Mouse (Mus musculus) heart, adult 2 months (tissue): Measurements from ENCODE around the gene Eprs. TPM values are rescaled to one million over a fixed set of nuclear protein-coding genes. Genes with fewer than 3 reads are reported as not detected.

Experiments used
- DNase-seq, 2 experiments: peaks; one replicate each; pipeline ENCODE4 v3.0.0; 2021
- H3K27ac ChIP-seq: fragments of 200-600 bp; 2 replicates; pipeline ENCODE4 v1.8.1; 2022
- H3K27me3 ChIP-seq: fragments of 200-500 bp; 2 replicates; pipeline ENCODE4 v1.6.1; 2012; ENCODE audit warnings: mild to moderate bottlenecking, low read length, inconsistent platforms, mixed read lengths; ENCODE audit not compliant: control insufficient read depth, insufficient read depth
- H3K36me3 ChIP-seq: fragments of 200-500 bp; 2 replicates; pipeline ENCODE4 v1.6.1; 2012; ENCODE audit warnings: low read length, inconsistent platforms; ENCODE audit not compliant: control insufficient read depth, insufficient read depth
- H3K4me1 ChIP-seq: fragments of 200-500 bp; 2 replicates; pipeline ENCODE4 v1.6.1; 2011; ENCODE audit warnings: low read length; ENCODE audit not compliant: control insufficient read depth, insufficient read depth
- H3K4me3 ChIP-seq: fragments of 200-600 bp; 2 replicates; pipeline ENCODE4 v1.8.1; 2022
- H3K79me2 ChIP-seq: fragments of 200-500 bp; replicated peaks from 2 replicates; pipeline ENCODE4 v1.6.1; 2012; ENCODE audit warnings: mild to moderate bottlenecking, inconsistent platforms, low read length, moderate library complexity, mixed read lengths; ENCODE audit not compliant: control insufficient read depth, insufficient read depth
- H3K9ac ChIP-seq: fragments of 200-500 bp; 2 replicates; pipeline ENCODE4 v1.6.1; 2012; ENCODE audit warnings: low read depth, mild to moderate bottlenecking, control low read depth, inconsistent platforms, low read length, mixed read lengths
- CTCF ChIP-seq: fragments of 200-600 bp; IDR thresholded peaks from 2 replicates; pipeline ENCODE4 v1.8.1; 2022; ENCODE audit warnings: antibody characterized with exemption, mild to moderate bottlenecking, moderate library complexity
- EP300 ChIP-seq: fragments of 200-500 bp; IDR thresholded peaks from 2 replicates; pipeline ENCODE4 v1.6.1; 2011; ENCODE audit warnings: low read depth, low read length, control low read depth; ENCODE audit not compliant: insufficient read depth
- POLR2A ChIP-seq: fragments of 200-500 bp; IDR thresholded peaks from 2 replicates; pipeline ENCODE4 v1.6.1; 2011; ENCODE audit warnings: mild to moderate bottlenecking, low read depth, low read length, control low read depth; ENCODE audit not compliant: insufficient read depth
- WGBS: fragments of 180-500 bp; shearing (Covaris S2); methylation state at CpG from one replicate; pipeline ENCODE4 v1.1.7; 2018; 5-methylcytosine and 5-hydroxymethylcytosine counted together
- intact Hi-C: fragments of 180-260 bp; cut with DNase I; formaldehyde crosslinking; loops from one replicate; pipeline ENCODE4 v1.15.1; 2025
- polyA plus RNA-seq: library from polyadenylated mRNA; depleted of rRNA; stranded (reverse); fragments of >200 nt; gene quantifications from 2 replicates; pipeline ENCODE4 v1.2.3, GENCODE M21; 2012
- total RNA-seq, 2 experiments: library from RNA; stranded (reverse); gene quantifications; 2 replicates each; pipeline ENCODE4 v1.2.3; 2021

Gene Eprs
- total and polyA plus RNA-seq, 3 experiments: 11.0 to 85.2 (median 63.9) TPM

- Histone ChIP-seq H3K79me2 (no peaks in the 10 kb centered on the region), H3K9ac (no peak overlapping the region), H3K4me3 (no peak overlapping the region), H3K36me3 (no peaks in the 10 kb centered on the region), H3K27ac (no peak overlapping the region), H3K4me1 (no peaks in the 10 kb centered on the region), H3K27me3 (no peaks in the 10 kb centered on the region)
- no peak for DNase-seq
- TF ChIP-seq POLR2A (no peak), CTCF (no peak), EP300 (no peak)
- 75% methylated on average over 6 of the region's 6 CpGs for WGBS
- intact Hi-C loops: no loop called here
These were observed 68.6 kb downstream of the Eprs start for GRCm38 (mm10) chr1:185431245-185431997.

DNA sequence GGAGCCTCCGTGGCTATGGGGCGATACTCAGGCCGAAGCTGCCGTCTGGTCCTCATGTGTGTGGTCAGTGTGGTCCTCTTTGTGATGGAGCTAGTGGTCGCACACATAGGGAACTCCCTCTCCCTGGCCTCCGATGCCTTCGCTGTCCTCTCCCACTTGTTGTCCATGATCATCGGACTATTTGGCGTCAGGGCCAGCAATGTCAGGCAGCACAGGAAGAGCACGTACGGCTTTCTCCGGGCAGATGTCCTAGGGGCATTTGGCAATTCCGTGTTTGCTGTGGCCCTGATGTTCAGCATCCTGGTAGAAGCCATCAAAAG is 69.1 kb downstream of the Eprs start:
- no peak overlapping the region for H3K9ac ChIP-seq
- intact Hi-C loops: no loop called here

GRCm38 (mm10) chr1:185433112-185433511 is 70.3 kb downstream of the Eprs start:
- intact Hi-C loops: no loop called here
- no peaks in the 10 kb centered on the region for H3K27me3 ChIP-seq
- H3K27ac ChIP-seq: no peak overlapping the region
- H3K4me1 ChIP-seq: no peaks in the 10 kb centered on the region
- no peak overlapping the region for H3K4me3 ChIP-seq
- H3K79me2 ChIP-seq: no peaks in the 10 kb centered on the region
- no peak for DNase-seq
- no peak overlapping the region for H3K9ac ChIP-seq
- WGBS: 71% methylated on average over 6 of the region's 6 CpGs
- H3K36me3 ChIP-seq: no peaks in the 10 kb centered on the region
- TF ChIP-seq CTCF: no peak
- TF ChIP-seq POLR2A: no peak
- TF ChIP-seq EP300: no peak

More for the DNA sequence above, 69.1 kb downstream of the Eprs start:
- Histone ChIP-seq H3K27me3 (no peaks in the 10 kb centered on the region), H3K4me3 (no peak overlapping the region), H3K36me3 (no peaks in the 10 kb centered on the region), H3K4me1 (no peaks in the 10 kb centered on the region), H3K79me2 (no peaks in the 10 kb centered on the region), H3K27ac (no peak overlapping the region)
- DNase-seq: no peak
- WGBS: 79% methylated on average over 13 of the region's 13 CpGs
- TF ChIP-seq EP300: no peak
- no peak for TF ChIP-seq POLR2A
- no peak for TF ChIP-seq CTCF

DNA sequence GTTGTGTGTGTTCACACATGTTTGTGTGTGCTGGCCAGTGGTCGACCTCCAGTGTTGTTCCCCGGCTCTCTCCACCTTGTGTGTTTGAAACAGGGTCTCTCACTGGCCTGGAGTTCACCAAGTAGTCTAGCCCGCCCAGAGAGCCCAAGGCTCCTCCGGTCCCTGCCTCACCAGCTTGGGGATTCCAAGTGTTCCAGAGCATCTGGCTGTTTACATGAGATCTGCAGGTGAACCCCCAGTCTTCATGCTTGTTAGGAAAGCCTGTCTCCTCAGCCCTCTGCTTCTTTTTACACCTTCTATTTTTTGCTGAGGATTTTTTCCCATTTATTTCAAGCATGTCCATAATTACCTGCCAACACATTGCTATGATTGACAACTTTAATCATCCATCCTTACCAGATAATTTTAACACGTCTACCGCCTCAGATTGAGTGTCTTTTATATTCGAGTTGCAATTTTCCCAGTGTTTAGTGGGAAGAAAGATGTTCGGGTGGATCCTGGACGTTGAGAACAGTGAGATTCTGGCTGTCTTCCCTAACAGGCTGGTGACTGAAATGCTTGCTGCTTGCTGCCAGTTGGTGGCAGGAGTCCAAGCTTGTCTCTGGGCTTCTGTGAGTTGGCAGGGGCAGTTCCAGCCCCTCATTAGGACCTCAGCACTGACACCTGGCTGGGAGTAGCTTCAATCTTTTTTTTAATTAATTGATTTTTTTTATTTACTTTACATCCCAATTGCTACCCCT is 76.2 kb downstream of the Eprs start:
- TF ChIP-seq EP300 (no peak), CTCF (no peak; the same call in 1 of the 2 replicates), POLR2A (no peak)
- Histone ChIP-seq H3K9ac (no peak overlapping the region), H3K4me3 (no peak overlapping the region), H3K27ac (no peak overlapping the region), H3K79me2 (no peaks in the 10 kb centered on the region), H3K4me1 (no peaks in the 10 kb centered on the region), H3K27me3 (no peaks in the 10 kb centered on the region; the same call in 1 of the 2 replicates), H3K36me3 (no peaks in the 10 kb centered on the region)
- 55% methylated on average over 9 of the region's 9 CpGs for WGBS
- intact Hi-C loops: no loop called here
- DNase-seq: peak; percentile 28 to 48

GRCm38 (mm10) chr1:185441703-185442472 is 79.0 kb downstream of the Eprs start:
- Histone ChIP-seq H3K79me2 (no peaks in the 10 kb centered on the region), H3K9ac (no peak overlapping the region), H3K27me3 (no peaks in the 10 kb centered on the region; the same call in 1 of the 2 replicates), H3K36me3 (no peaks in the 10 kb centered on the region), H3K4me1 (no peaks in the 10 kb centered on the region), H3K27ac (no peak overlapping the region), H3K4me3 (no peak overlapping the region)
- no peak for TF ChIP-seq CTCF
- TF ChIP-seq EP300: no peak
- no peak for TF ChIP-seq POLR2A
- 68% methylated on average over 18 of the region's 18 CpGs for WGBS
- DNase-seq: no peak
- intact Hi-C loops: no loop called here

DNA sequence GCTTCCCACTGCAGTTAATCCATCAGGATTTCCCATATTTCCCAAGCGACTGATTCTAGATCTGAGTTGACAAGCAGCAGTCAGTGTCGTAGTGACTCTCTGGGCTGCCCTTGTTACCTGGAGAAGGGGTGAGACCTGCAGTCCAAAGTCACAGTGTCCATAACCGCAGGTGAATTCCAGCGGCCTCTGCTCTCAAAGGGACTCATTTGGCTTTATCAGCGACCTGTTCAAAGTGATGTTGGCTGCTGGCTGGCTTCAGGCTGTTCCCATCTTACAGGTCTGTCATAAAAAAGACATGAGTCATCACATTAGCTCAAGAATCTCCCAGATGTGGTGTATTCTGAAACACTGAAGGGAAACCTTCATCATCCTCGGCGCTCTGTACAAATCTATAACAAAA is 86.1 kb downstream of the Eprs start:
- Histone ChIP-seq H3K27me3 (no peaks in the 10 kb centered on the region), H3K9ac (no peak overlapping the region), H3K4me1 (no peaks in the 10 kb centered on the region), H3K4me3 (no peak overlapping the region), H3K36me3 (no peaks in the 10 kb centered on the region), H3K79me2 (no peaks in the 10 kb centered on the region), H3K27ac (no peak overlapping the region)
- WGBS: 84% methylated on average over 7 of the region's 7 CpGs
- no peak for DNase-seq
- intact Hi-C loops: no loop called here
- TF ChIP-seq EP300: no peak
- TF ChIP-seq POLR2A: no peak
- TF ChIP-seq CTCF: no peak
